Mouse (Mus musculus) liver, embryonic 15.5 days (tissue): ENCODE measurements at regions not wholly inside any gene's neighbourhood (a gene's known extent, or its start where the extent isn't known, plus 50 kb on each side); places are given as distances from the start of the nearest gene placed in this dataset.

Source experiments
- ATAC-seq: fragments of 200-750 bp; cut with Nextera tagmentation; 2 replicates; pipeline ENCODE4 v1.8.0; 2017; ENCODE audit warnings: moderate number of reproducible peaks, mild to moderate bottlenecking, moderate library complexity; ENCODE audit not compliant: insufficient read depth
- H3K27ac ChIP-seq: fragments of 300-500 bp; sonication (generic); replicated peaks from 2 replicates; pipeline ENCODE4 v1.5.1; 2015; ENCODE audit warnings: mild to moderate bottlenecking, inconsistent platforms
- H3K27me3 ChIP-seq: fragments of 300-500 bp; sonication (generic); 2 replicates; pipeline ENCODE4 v1.6.1; 2015; ENCODE audit warnings: mild to moderate bottlenecking, inconsistent platforms
- H3K36me3 ChIP-seq: fragments of 300-500 bp; sonication (generic); replicated peaks from 2 replicates; pipeline ENCODE4 v1.6.1; 2015; ENCODE audit warnings: moderate library complexity, mild to moderate bottlenecking, inconsistent platforms
- H3K4me1 ChIP-seq: fragments of 300-500 bp; sonication (generic); replicated peaks from 2 replicates; pipeline ENCODE4 v1.6.1; 2015; ENCODE audit warnings: inconsistent platforms
- H3K4me2 ChIP-seq: fragments of 300-500 bp; sonication (generic); 2 replicates; pipeline ENCODE4 v1.6.1; 2015; ENCODE audit warnings: moderate library complexity, mild to moderate bottlenecking, inconsistent platforms
- H3K4me3 ChIP-seq: fragments of 300-500 bp; sonication (generic); replicated peaks from 2 replicates; pipeline ENCODE4 v1.5.1; 2015; ENCODE audit warnings: mild to moderate bottlenecking, inconsistent platforms
- H3K9ac ChIP-seq: fragments of 300-500 bp; sonication (generic); 2 replicates; pipeline ENCODE4 v1.6.1; 2015; ENCODE audit warnings: moderate library complexity, mild to moderate bottlenecking, inconsistent platforms
- H3K9me3 ChIP-seq: fragments of 300-500 bp; sonication (generic); replicated peaks from 2 replicates; pipeline ENCODE4 v1.6.1; 2016; ENCODE audit warnings: inconsistent platforms
- WGBS: fragments of 180-500 bp; shearing (Covaris S2); methylation state at CpG from one replicate; pipeline ENCODE4 v1.1.7; 2015; ENCODE audit warnings: mixed read lengths; ENCODE audit not compliant: insufficient replicate concordance; 5-methylcytosine and 5-hydroxymethylcytosine counted together

GRCm38 (mm10) chr8:109247875-109248274, 246.0 kb upstream of the Pmfbp1 start:
- H3K4me1 ChIP-seq: no peaks in the 10 kb centered on the region
- no peak for ATAC-seq
- WGBS: 73% methylated on average over 6 of the region's 6 CpGs

GRCm38 (mm10) chr8:109248356-109248755, 245.5 kb upstream of the Pmfbp1 start:
- H3K27ac ChIP-seq: no peak overlapping the region
- no peak overlapping the region for H3K4me2 ChIP-seq
- ATAC-seq: no peak
- no peaks in the 10 kb centered on the region for H3K36me3 ChIP-seq
- H3K4me1 ChIP-seq: no peaks in the 10 kb centered on the region
- no peaks in the 10 kb centered on the region for H3K9me3 ChIP-seq
- no peak overlapping the region for H3K9ac ChIP-seq
- no peak overlapping the region for H3K4me3 ChIP-seq
- 74% methylated on average over 6 of the region's 6 CpGs for WGBS
- H3K27me3 ChIP-seq: no peaks in the 10 kb centered on the region

More at GRCm38 (mm10) chr8:109247875-109248274, 246.0 kb upstream of the Pmfbp1 start:
- Histone ChIP-seq H3K27ac (no peak overlapping the region), H3K9me3 (no peaks in the 10 kb centered on the region), H3K27me3 (no peaks in the 10 kb centered on the region), H3K9ac (no peak overlapping the region), H3K4me3 (no peak overlapping the region), H3K36me3 (no peaks in the 10 kb centered on the region), H3K4me2 (no peak overlapping the region)

GRCm38 (mm10) chr8:109249256-109249655, 244.6 kb upstream of the Pmfbp1 start:
- ATAC-seq: no peak

GRCm38 (mm10) chr8:109249691-109250090, 244.1 kb upstream of the Pmfbp1 start:
- Histone ChIP-seq H3K4me3 (no peak overlapping the region), H3K4me2 (no peak overlapping the region), H3K36me3 (no peaks in the 10 kb centered on the region), H3K27ac (no peak overlapping the region), H3K9ac (no peak overlapping the region), H3K27me3 (no peaks in the 10 kb centered on the region), H3K4me1 (no peaks in the 10 kb centered on the region), H3K9me3 (no peaks in the 10 kb centered on the region)
- ATAC-seq: no peak
- 86% methylated on average over 9 of the region's 9 CpGs for WGBS

More at GRCm38 (mm10) chr8:109249256-109249655, 244.6 kb upstream of the Pmfbp1 start:
- no peak overlapping the region for H3K27ac ChIP-seq
- WGBS: 74% methylated on average over 12 of the region's 12 CpGs
- no peak overlapping the region for H3K4me2 ChIP-seq
- H3K9ac ChIP-seq: no peak overlapping the region
- H3K36me3 ChIP-seq: no peaks in the 10 kb centered on the region
- no peak overlapping the region for H3K4me3 ChIP-seq
- no peaks in the 10 kb centered on the region for H3K4me1 ChIP-seq
- no peaks in the 10 kb centered on the region for H3K9me3 ChIP-seq
- H3K27me3 ChIP-seq: no peaks in the 10 kb centered on the region

- Histone ChIP-seq H3K9ac (no peak overlapping the region), H3K4me3 (no peak overlapping the region), H3K4me1 (no peaks in the 10 kb centered on the region), H3K36me3 (no peaks in the 10 kb centered on the region), H3K27me3 (no peaks in the 10 kb centered on the region), H3K27ac (no peak overlapping the region), H3K4me2 (no peak overlapping the region), H3K9me3 (no peaks in the 10 kb centered on the region)
- ATAC-seq: no peak
- WGBS: 70% methylated on average over 8 of the region's 8 CpGs
These were observed 243.3 kb upstream of the Pmfbp1 start for GRCm38 (mm10) chr8:109250551-109250950.

- Histone ChIP-seq H3K4me2 (no peak overlapping the region), H3K4me3 (no peak overlapping the region), H3K27ac (no peak overlapping the region), H3K36me3 (no peaks in the 10 kb centered on the region), H3K27me3 (no peaks in the 10 kb centered on the region), H3K9me3 (no peaks in the 10 kb centered on the region), H3K4me1 (no peaks in the 10 kb centered on the region), H3K9ac (no peak overlapping the region)
- WGBS: 79% methylated on average over 24 of the region's 24 CpGs
- no peak for ATAC-seq
These were observed 242.4 kb upstream of the Pmfbp1 start for GRCm38 (mm10) chr8:109251360-109251798.

- ATAC-seq: no peak
- Histone ChIP-seq H3K9me3 (no peaks in the 10 kb centered on the region), H3K27me3 (no peaks in the 10 kb centered on the region), H3K36me3 (no peaks in the 10 kb centered on the region), H3K4me2 (no peak overlapping the region), H3K27ac (no peak overlapping the region), H3K9ac (no peak overlapping the region), H3K4me1 (no peaks in the 10 kb centered on the region), H3K4me3 (no peak overlapping the region)
- 61% methylated on average over 4 of the region's 4 CpGs for WGBS
These were observed 241.4 kb upstream of the Pmfbp1 start for GRCm38 (mm10) chr8:109252404-109252803.

GRCm38 (mm10) chr8:109279129-109279528, 214.7 kb upstream of the Pmfbp1 start:
- no peak for ATAC-seq
- Histone ChIP-seq H3K9me3 (no peaks in the 10 kb centered on the region), H3K27ac (no peak overlapping the region), H3K4me1 (no peaks in the 10 kb centered on the region), H3K36me3 (no peaks in the 10 kb centered on the region), H3K9ac (no peak overlapping the region), H3K27me3 (no peaks in the 10 kb centered on the region), H3K4me2 (no peak overlapping the region), H3K4me3 (no peak overlapping the region)
- WGBS: 9% methylated on average over 5 of the region's 5 CpGs

GRCm38 (mm10) chr8:109280540-109280939, 213.3 kb upstream of the Pmfbp1 start:
- no peaks in the 10 kb centered on the region for H3K36me3 ChIP-seq
- whole genome bisulfite sequencing: 59% methylated on average over 2 of the region's 2 CpGs

GRCm38 (mm10) chr8:109281598-109281997, 212.2 kb upstream of the Pmfbp1 start:
- no peak overlapping the region for H3K4me2 ChIP-seq
- no peak overlapping the region for H3K9ac ChIP-seq
- 33% methylated on average over 10 of the region's 10 CpGs for WGBS
- H3K36me3 ChIP-seq: no peaks in the 10 kb centered on the region
- no peaks in the 10 kb centered on the region for H3K27me3 ChIP-seq
- H3K4me3 ChIP-seq: no peak overlapping the region
- H3K4me1 ChIP-seq: no peaks in the 10 kb centered on the region
- ATAC-seq: no peak
- no peaks in the 10 kb centered on the region for H3K9me3 ChIP-seq
- no peak overlapping the region for H3K27ac ChIP-seq

More at GRCm38 (mm10) chr8:109280540-109280939, 213.3 kb upstream of the Pmfbp1 start:
- Histone ChIP-seq H3K27me3 (no peaks in the 10 kb centered on the region), H3K4me1 (no peaks in the 10 kb centered on the region), H3K4me3 (no peak overlapping the region), H3K27ac (no peak overlapping the region), H3K4me2 (no peak overlapping the region), H3K9me3 (no peaks in the 10 kb centered on the region), H3K9ac (no peak overlapping the region)
- no peak for ATAC-seq

- no peaks in the 10 kb centered on the region for H3K27me3 ChIP-seq
- no peak overlapping the region for H3K4me3 ChIP-seq
- no peak overlapping the region for H3K27ac ChIP-seq
- no peak overlapping the region for H3K9ac ChIP-seq
- ATAC-seq: no peak
- 66% methylated on average over 17 of the region's 17 CpGs for WGBS
- no peak overlapping the region for H3K4me2 ChIP-seq
- no peaks in the 10 kb centered on the region for H3K36me3 ChIP-seq
- no peaks in the 10 kb centered on the region for H3K9me3 ChIP-seq
- no peaks in the 10 kb centered on the region for H3K4me1 ChIP-seq
These were observed 183.0 kb upstream of the Pmfbp1 start for GRCm38 (mm10) chr8:109310670-109311386.
